Mouse (Mus musculus) megakaryocyte, embryonic 14.5 days (primary cell): ENCODE results near the gene Ifrd2.

ENCODE experiments used
- FLI1 ChIP-seq: IDR thresholded peaks from 2 replicates; pipeline ENCODE4 v1.6.1; 2012; ENCODE audit warnings: low read length, inconsistent platforms, mixed read lengths
- GATA1 ChIP-seq: IDR thresholded peaks from 3 replicates; pipeline ENCODE4 v1.6.1; 2012; ENCODE audit warnings: mixed read lengths, low read length, inconsistent platforms, borderline replicate concordance

DNA sequence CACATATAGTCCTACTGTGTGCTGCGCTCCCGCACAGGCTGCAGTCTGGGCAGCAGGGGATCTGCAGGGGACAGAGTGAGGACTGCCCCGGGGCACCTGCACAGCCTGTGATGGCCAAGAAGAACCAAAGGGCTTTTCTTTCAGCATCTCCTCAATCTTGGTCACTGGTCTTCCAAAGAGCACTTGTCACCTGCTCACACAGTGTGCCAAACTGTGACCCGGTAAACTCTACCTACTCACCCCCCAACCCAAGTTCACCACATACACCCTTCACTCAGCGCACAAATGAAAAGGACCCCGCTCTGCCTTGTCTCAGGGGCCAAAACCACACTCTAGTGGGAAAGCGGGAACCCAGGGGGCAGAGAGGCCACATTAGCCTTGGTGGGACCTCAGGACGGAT, 44.4 kb downstream of the Ifrd2 start:
- TF ChIP-seq GATA1 (no peak), FLI1 (no peak)
